Mouse (Mus musculus) myocyte (in vitro differentiated cells): Measurements from ENCODE around the gene Fjx1.

Source experiments
- E2F4 ChIP-seq: IDR thresholded peaks from one replicate; pipeline ENCODE4 v1.6.1; 2011; ENCODE audit warnings: mild to moderate bottlenecking, control low read depth, moderate library complexity; ENCODE audit not compliant: insufficient read depth
- MAX ChIP-seq: IDR thresholded peaks from one replicate; pipeline ENCODE4 v1.6.1; 2011; ENCODE audit warnings: low read depth, mild to moderate bottlenecking, control low read depth
- MYOG ChIP-seq, 3 experiments: IDR thresholded peaks; one replicate each; pipeline ENCODE4 v1.6.1; 2011; ENCODE audit warnings: control low read depth in 2 of 3, low read depth in 2 of 3, mild to moderate bottlenecking in 2 of 3; ENCODE audit not compliant: insufficient read length in 2 of 3, control insufficient read depth in 1 of 3, insufficient read depth in 1 of 3
- POLR2A ChIP-seq: IDR thresholded peaks from one replicate; pipeline ENCODE4 v1.6.1; 2011; ENCODE audit warnings: low read depth, mild to moderate bottlenecking, control low read depth, moderate library complexity; ENCODE audit not compliant: insufficient read length
- TCF12 ChIP-seq: IDR thresholded peaks from one replicate; pipeline ENCODE4 v1.6.1; 2011; ENCODE audit warnings: mild to moderate bottlenecking, control low read depth; ENCODE audit not compliant: poor library complexity, insufficient read depth, severe bottlenecking
- USF1 ChIP-seq: IDR thresholded peaks from one replicate; pipeline ENCODE4 v1.6.1; 2011; ENCODE audit warnings: low read depth, mild to moderate bottlenecking, control low read depth, moderate library complexity

- TF ChIP-seq POLR2A: no peak
- no peak for TF ChIP-seq USF1
- no peak for TF ChIP-seq TCF12
- no peak for TF ChIP-seq E2F4
- no peak for TF ChIP-seq MYOG (IDR thresholded peaks at IDR 0.05; ENCODE audit: control insufficient read depth in 1 of 3, insufficient read depth in 1 of 3, insufficient read length in 2 of 3, low read depth in 2 of 3)
- no peak for TF ChIP-seq MAX
Observed at GRCm38 (mm10) chr2:102447831-102448230, 4.5 kb downstream of the Fjx1 start.
